Mouse (Mus musculus): ENCODE data around the gene Thsd4.

- TF ChIP-seq CTCF (IDR thresholded peaks at IDR 0.05; ENCODE audit: low read depth): no peak
- no peak for TF ChIP-seq EP300 (IDR thresholded peaks at IDR 0.05; ENCODE audit: low read depth)
Measured at GRCm38 (mm10) chr9:60284318-60284717, 237.5 kb downstream of the Thsd4 start.
